Mouse (Mus musculus) brain, embryonic 18.5 days (tissue): ENCODE measurements at regions not wholly inside any gene's neighbourhood (a gene's known extent, or its start where the extent isn't known, plus 50 kb on each side); places are given as distances from the start of the nearest gene placed in this dataset.

ENCODE experiments used
- DNase-seq: peaks from one replicate; pipeline ENCODE4 v3.0.0-alpha.2; 2012; ENCODE audit warnings: low read depth, low spot score

DNA sequence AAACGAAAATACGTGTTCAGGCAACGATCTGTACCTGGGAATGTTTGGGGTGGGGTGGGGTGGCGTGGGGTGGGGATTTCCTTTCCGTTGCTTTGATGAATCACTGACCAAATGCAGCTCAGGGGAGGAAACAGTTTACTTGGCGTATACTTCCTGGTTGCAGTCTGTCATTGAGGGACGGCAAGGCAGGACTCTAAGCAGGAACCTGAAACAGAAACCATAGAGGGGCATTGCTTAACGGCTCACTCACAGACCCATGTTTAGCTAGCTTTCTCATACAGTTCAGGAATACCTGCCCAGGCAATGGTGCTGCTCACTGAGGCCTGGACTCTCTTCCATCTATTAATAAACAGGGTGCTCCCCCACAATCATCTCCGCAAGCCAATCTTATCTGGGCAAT lies 55.1 kb upstream of the Smox start:
- DNase-seq: no peak

DNA sequence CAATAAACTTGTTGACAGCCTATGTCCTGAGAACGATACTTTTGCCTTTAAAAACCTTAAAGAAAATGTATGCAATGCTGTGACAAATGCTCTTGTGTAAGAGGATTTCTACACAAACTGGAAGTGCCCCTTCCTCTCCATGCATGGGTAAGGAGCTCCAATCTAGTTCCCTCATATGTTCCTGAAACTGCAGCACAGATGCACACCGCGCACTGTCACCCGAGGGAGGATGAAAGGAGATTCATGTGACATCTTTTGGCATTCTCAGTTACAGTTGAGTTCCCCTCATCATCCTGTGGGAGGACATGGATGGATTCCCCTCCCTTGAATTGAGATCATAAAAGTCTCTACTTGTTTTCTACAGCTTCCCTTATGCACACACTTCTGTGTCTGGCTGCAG lies 60.8 kb upstream of the Smox start:
- no peak for DNase-seq

GRCm38 (mm10) chr2:131428089-131428488 lies 63.2 kb upstream of the Smox start:
- no peak for DNase-seq

DNA sequence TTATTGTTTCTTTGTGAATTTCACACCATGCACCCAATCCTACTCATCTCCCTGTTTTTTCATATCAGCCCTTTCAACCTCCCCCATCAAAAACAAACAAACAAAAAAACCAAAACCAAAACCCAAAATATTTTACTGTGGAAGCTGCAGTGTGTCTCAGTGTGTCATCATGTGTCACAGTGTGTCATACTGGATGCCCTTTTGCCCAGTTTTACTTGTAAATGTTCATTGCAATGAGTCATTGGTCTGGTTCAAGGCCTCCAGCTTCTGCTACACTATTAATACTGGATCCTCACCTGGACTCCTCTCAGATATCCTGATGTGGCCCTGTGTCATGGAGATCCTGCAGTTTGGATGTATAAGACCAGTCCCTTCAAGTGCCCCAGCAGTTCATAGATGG lies 64.4 kb upstream of the Smox start:
- DNase-seq: no peak

DNA sequence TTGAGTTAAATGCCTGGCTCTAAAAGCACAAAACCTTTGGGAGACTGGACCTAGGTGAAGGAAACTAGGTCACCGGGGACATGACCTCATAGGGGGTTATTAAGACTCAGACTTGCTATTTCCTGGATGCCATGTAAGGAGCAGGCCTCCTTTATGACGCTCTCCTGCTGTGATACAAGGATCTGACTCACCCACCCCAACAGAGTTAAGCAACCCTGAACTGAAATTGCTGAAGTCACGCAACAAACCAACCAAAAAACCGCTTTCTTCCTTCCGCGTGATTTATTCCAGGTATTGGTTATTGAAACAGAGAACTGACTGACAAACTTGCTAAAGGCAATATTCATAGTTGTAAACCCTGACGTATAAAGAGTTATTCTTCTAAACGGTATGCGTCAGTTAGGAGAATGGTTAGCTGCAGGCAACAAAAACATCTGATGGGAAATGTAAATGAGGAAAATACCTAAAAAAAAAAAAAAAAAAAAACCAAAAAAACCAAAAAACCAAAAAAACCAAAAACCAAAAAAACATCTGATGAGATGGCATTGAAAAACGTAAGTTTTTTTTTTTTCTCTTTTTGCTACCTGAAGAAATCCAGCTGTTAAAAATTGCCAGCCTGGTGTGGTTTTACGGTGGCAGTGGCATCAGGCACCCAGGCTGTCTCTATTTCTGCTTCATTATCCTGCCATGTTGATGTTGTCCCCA lies 67.5 kb upstream of the Smox start:
- no peak for DNase-seq

DNA sequence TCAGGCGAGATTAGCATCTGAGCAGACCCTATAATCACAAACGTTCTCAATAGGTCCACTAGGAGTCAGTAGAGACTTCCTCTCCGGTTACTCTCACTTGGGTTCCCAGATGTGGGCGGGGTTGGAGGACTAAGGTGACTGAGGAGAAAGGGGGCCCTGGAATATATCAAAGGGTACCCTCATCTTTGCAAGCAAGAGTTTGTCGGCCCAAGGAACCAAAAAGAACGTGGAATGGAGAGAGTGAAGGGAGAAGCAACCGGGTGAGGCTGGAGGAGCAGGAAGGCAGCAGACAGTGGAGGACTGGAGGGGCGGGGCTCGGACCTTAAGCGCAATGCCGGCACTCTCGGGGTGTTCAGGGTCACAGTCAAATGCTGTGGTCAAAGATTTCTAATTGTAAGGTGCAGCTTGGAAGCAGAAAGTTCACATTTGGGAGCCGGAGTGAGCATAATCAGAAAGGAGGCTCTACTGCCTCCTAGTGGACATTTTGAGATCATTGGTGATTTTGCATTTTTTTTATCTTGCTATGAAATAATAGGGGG lies 68.3 kb upstream of the Smox start:
- DNase-seq: peak; percentile 47

DNA sequence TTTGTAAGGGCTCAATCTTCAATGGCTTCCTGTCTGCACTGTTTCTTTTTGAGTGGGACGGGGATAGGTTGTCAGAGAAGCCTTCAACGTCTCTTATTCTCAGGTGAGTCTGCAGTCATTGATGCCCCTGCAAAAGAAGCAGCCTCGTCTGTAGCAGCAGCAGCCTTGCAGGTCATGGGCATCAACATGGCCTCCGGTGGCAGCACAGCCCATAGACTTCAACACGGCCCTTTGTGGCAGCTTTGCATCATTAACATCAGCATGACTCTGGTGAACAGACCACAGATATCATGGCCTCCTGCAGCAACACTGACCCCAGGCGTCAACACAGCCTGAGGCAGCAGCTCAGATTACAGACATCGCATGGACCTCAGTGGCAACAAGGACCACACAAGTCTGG lies 65.4 kb upstream of the Rnf24 start:
- DNase-seq: no peak

GRCm38 (mm10) chr2:131417472-131417871 lies 64.8 kb upstream of the Rnf24 start:
- no peak for DNase-seq

GRCm38 (mm10) chr2:131416482-131416881 lies 63.8 kb upstream of the Rnf24 start:
- peak; percentile 4 for DNase-seq

- DNase-seq: no peak
Measured at GRCm38 (mm10) chr2:131410906-131411520, 58.3 kb upstream of the Rnf24 start.

GRCm38 (mm10) chr2:131407337-131407736 lies 54.6 kb upstream of the Rnf24 start:
- no peak for DNase-seq

- DNase-seq: no peak
Measured at GRCm38 (mm10) chr2:131404218-131404555, 51.5 kb upstream of the Rnf24 start.

- DNase-seq: no peak
Measured at GRCm38 (mm10) chr2:131403543-131404217, 51.0 kb upstream of the Rnf24 start.
